Mouse (Mus musculus) brain, embryonic 18.5 days (tissue): ENCODE results near the gene Kcnip3.
A peak's percentile ranks its signal among the peaks of the same experiment; 100 is the strongest.

Source experiments
- DNase-seq: peaks from one replicate; pipeline ENCODE4 v3.0.0-alpha.2; 2012; ENCODE audit warnings: low read depth, low spot score

Gene Kcnip3

DNA sequence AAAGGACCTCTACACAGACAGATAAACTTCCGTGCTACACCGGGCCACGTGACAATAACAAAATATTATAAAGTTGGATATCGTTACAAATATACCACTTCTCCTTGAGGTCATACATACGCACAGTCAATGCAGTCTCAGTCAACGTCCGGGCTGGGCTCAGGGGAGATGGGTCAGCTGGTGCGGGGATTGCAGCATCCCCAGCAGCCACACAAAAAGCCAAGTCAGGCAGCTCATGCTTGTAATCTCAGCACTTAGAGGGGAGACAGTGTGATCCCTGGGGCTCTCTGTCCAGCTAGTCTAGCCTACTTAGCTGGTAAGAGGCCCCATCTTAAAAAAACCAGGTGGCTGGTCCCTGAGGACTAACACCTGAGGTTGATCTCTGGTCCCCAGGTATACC, 50.6 kb downstream of the Kcnip3 start:
- DNase-seq, result no peak

- no peak for DNase-seq
Measured at GRCm38 (mm10) chr2:127470661-127471060, 51.2 kb downstream of the Kcnip3 start.

GRCm38 (mm10) chr2:127470183-127470582, 51.7 kb downstream of the Kcnip3 start:
- DNase-seq, result no peak

GRCm38 (mm10) chr2:127462314-127462713, 59.6 kb downstream of the Kcnip3 start:
- peak; percentile 14 for DNase-seq

DNA sequence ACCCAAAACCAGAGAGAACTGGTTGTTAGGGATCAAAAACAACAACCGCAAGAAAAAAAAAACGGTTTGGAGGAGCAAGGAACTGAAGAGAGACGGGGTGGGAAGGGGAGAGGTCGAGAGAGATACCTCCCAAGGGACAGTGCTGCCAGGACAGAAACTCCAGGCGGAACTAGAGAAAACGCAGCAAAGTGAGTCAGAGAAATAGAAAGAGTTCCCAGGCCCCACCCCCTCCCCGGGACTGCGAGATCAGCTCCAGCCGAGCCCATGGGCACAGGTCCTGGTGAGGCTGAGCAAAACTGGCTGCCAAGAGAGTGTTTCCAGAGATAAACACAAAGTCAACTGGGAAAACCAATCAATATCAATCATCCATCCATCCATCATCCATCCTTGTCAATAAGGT, 60.5 kb downstream of the Kcnip3 start:
- DNase-seq, result no peak

- no peak for DNase-seq
Measured at GRCm38 (mm10) chr2:127459341-127459740, 62.6 kb downstream of the Kcnip3 start.

DNA sequence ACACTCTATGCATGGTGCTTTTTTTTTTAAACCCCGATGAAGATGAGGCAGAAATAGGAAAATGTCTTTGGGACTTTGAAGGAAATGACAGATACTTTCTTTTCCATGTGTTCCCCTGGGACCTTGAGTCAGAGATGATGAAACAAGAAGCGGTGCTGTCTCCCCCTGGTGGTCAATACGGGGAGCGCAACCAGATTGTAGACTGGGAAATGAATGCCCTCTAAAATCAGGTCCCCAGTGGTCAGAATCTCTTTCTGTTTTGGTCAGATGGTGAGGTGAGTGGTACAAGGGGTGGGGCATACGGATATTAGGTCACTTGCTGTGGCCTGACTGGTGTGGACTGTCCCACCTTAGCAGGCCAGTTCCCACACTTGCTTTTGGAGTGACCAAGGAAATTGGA, 68.1 kb downstream of the Kcnip3 start:
- DNase-seq, result no peak

- no peak for DNase-seq
Measured at GRCm38 (mm10) chr2:127453141-127453540, 68.8 kb downstream of the Kcnip3 start.

DNA sequence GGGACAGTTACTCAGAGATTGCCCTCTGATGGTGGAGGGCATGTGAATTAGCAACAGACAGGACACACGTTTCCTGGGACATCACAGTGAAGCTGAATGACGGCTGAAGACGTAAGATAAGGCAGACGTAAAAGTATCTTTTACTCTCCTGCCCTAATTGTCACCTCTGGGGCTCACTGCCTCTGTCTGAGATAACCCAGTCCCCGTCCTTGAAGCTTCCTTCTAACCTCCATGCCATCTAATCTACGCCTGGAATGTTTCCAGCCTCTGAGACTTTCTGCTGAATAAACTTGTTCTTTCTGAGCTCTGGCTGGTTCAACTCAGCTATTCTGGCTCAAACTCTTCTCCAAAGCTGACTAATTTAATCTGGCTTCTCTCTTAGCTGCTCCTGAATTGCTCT, 70.1 kb downstream of the Kcnip3 start:
- no peak for DNase-seq

- DNase-seq, result no peak
Measured at GRCm38 (mm10) chr2:127449691-127450090, 72.2 kb downstream of the Kcnip3 start.

DNA sequence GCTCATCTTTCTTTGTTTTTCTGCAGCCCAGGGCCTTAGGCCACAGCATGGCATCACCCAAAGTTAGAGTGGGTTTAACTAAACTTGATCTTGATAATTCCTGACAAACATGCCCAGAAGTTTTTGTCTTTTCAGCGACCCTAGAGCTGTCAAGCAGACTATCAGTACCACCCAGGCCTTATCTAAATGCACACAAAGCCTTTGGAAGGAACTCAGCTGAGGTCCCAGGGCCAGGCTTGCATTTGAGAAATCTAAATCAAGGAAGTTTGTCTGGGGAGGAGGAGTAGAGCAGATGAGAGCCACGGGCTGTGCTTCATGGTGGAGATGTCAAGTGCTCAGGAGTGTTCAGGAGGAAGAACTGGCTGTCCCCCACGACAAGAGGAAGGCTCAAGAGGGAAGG, 75.0 kb downstream of the Kcnip3 start:
- DNase-seq, result no peak

DNA sequence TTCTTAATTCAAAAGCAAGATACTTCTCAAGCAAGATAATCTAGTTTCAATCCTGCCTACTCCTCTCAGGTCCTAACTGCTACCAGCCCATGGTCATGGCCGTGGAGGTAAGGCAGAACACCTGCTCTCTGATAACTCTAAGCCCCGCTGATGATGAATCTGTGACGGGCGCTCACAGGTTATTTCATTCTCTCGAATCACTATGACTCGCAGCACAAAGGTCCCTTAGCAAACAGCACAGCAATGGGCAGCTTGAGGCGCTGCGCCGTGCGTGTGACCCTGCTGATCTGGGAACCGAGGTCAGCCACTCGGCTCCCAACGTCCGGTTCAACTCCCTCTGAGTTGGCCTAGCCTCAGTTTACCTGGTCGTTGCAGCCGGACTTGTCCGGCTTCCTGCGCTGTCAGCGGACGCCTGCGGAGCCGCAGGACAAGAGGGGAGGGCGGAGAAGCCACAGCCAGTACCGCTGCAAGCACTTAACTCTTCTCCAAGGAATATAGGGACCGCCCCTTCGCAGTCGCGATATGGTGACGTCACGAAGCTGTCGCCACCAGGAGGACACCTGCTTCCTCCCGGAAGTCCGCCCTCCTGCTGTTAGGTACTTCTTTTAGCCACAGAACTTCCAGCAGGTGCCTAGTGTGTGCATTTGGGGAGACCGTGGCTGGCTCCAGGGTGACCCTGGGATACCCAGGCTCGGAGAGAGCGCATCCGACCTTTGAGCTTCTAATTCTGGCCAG, 77.7 kb downstream of the Kcnip3 start, which contains the start of gene Fahd2a:
Fahd2a (minus strand) TSS at position 511 of the 735 bp plus-strand sequence.
- peak; percentile 83 for DNase-seq

- no peak for DNase-seq
Measured at GRCm38 (mm10) chr2:127437697-127438096, 84.2 kb downstream of the Kcnip3 start.

GRCm38 (mm10) chr2:127435554-127435953, 86.3 kb downstream of the Kcnip3 start:
- DNase-seq, result no peak

GRCm38 (mm10) chr2:127435135-127435534, 86.8 kb downstream of the Kcnip3 start:
- no peak for DNase-seq

- DNase-seq, result no peak
Measured at GRCm38 (mm10) chr2:127433487-127434295, 88.2 kb downstream of the Kcnip3 start.

DNA sequence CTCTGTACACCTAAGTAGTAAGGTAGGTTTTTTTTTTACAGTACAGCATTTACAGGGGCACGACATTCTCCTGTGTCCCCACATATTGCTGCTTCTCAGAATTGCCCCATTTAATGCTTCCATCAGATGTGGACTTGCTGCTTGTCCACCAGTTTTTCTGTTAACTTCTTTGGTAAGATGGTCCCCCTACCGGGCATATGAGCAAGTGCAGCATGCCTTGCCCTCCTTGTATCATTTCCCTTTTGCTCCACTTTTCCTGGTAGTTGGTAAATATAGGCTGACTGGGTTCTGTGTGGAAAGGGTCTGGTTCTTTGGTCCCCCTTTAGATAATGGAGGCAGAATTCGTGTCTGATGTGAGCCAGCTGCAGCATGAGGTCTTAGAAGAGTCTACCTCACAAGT, 91.7 kb downstream of the Kcnip3 start:
- no peak for DNase-seq

DNA sequence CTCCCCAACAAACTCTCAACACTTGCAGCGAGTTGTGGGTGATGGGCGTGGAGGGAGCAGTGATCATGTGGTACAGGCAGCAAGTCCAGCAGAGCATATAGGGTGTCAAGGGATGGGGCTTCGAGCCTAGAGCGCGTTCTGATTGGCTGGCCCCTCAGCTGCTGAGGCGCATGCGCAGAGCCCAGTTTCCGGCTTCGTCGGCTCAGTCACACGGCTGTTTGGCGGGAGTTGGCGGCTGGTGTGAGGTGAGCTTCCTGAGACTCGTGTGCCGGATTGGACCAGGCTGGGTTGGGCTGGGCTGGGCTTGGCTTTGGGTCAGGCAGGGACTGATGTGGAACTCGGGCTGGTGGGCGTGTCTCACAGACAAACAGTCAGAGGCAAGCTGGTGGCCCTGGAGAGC, 96.9 kb downstream of the Kcnip3 start, which contains the start of gene Gpat2:
Gpat2 (plus strand) TSS at position 223 of the 400 bp plus-strand sequence.
- DNase-seq, result no peak

GRCm38 (mm10) chr2:127418266-127418970, 103.5 kb downstream of the Kcnip3 start:
- no peak for DNase-seq

DNA sequence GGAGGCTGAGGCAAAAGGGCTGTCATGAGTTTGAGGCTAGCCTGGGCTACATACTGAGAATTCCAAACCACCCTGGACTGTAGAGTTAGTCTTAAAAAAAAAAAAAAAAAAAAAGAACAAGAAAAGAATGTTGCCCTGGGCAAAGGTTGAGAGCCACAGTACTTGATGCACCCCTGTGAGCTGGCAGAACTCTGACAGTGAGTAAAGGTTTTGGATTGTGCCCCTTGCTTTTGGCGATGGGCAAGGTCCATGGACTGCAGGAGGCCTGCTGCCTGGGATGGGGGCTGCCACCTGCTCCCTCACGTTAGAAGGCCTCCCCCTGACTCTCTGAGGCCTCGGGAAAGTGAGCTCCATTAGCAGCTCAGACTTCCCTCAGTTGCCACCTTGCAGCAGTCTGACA, 105.2 kb downstream of the Kcnip3 start:
- DNase-seq, result no peak

GRCm38 (mm10) chr2:127415806-127416205, 106.1 kb downstream of the Kcnip3 start:
- DNase-seq, result no peak

DNA sequence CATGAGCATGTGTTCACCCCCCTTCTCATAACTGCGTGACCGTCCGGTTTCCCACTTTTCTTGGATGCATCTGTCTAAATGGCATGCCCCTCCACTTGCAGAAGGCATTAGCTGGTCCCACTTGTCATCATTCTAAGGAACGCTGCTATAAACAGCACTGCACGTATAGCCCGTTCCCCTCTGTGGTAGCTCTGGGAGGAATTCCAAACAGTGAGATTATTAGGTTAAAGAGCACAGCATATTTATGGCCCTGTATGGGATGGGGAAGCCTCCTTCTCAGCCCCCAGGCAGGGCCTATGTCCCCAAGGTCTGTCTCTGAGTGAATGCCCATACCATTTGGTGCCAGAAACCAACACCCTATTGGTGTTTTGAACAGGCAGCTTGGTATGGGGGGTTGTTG, 110.8 kb downstream of the Kcnip3 start:
- no peak for DNase-seq
